Mouse (Mus musculus): ENCODE data around the gene Trim15.
"Not testable (repeated sequence)": the region's sequence is repeated elsewhere in the genome, so short reads cannot be mapped to it uniquely, and the experiment has no call there.

Trim15 gene

DNA sequence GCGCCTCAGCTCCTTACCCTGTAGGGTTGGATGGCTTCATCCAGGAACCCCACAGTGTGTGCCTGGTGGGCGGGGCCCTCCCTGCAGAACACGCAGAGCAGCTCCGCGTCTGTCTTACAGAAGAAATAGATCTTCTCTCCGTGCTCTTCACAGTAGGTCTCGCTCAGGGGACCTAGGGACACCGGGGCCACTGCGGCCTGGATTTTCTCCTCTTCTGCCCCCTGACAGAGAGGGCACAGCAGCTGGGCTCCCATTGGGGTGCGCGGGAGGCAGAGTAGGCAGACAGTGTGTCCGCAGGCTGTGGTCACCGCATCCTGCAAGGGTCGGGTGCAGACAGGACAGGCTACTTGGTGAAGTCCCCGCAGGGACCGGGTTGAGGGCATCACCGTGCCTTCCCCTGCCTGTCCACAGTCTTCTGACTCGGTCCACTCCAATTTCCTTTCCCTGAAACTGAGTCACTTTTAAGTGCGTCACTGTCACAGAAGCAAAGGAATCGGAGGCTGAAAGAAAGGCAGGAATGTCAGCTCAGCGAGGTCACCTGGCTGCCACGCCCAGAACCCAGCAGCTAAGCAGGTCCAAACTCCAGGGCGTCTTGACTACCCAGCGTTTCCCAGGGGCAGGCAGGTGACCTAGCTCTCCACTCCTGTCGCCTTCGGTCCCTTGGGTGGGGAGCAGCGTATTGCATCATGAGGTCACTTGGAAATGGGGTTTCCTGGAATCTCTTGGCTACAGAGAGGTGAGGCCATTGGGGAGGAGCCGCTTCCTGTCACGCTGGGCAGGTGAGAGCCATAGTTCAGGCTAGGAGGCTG, at the start of gene Trim15:
TSS of gene Trim15 (minus strand) at position 492 of the 809 bp plus-strand sequence.
- peak; percentile 7 for DNase-seq

DNA sequence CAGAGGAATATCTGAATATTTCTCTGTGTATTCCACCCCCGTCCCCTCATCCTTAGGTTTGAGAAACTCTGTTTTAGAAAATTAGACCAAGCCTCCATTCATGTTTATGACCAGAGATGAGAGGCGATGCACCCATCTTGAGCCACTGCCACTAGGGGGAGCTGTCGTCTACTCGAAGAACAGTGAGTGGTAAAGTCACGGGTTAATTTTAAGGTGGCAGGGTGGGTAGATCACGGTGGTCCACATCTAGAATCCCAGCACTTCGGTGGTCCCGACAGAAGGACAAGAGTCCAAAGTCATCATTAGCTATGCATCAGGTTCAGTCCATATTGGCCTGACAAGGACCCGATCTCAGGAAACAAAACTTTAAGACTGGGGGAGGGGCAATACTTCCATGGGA, 48.1 kb upstream of the Trim15 start:
- DNase-seq = peak; percentile 78

DNA sequence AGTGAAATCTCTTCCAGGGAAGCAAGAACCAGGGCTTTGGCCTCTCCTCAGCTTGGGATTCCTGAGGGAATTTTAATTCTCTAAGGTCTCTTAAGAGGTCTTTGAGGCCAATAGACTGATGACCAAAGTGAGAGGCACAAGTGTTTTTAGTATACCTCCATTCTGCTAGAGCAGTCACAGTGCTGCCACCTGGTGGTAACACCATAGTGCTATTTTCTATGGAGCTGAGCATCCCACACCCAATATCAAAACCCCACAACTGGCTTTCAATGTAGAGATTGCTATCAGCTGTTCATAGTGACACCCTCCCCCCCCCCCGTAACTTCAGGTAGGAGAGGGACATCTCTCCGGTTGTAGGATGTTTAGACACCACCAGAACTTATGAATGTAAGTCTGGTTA, 47.1 kb upstream of the Trim15 start:
- DNase-seq = peak; percentile 88

DNA sequence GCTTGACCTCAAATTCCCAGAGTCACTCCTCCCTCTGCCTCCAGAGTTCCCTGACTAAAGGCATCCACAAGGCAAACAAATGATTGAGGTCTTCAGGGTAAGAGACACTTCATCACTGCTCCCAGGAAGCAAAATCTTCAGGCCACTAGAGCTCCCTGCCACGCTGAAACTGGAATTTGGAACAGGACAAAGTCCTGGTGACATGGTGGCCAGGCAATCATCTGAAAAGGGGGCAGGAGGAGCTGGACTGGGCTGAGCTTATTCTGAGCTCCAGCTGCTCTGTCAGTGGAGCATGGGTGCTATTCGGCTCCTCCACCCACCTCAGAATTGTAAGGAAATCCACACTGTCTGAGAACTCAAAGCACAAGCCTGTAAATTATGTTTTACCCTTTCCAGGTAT, 45.0 kb upstream of the Trim15 start:
- no peak for DNase-seq

DNA sequence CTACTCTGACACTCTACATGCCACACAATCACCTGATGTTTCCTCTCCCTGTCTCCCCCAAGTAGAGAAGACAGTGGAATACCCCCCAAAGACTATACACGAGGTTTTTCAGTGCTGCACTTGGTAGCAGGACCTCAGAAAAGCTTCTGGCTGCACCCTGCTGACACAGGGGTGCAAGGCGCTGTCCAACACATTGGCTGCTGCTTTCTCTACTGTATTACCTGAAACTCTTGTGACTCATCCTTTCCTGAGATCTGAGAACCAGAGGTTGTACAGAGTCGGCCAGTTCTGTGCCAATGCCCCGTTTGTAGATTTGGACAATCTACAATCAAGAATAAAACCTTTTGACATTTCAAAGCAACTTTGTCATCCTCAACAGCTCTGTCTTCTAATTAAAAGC, 42.8 kb upstream of the Trim15 start:
- DNase-seq = no peak

DNA sequence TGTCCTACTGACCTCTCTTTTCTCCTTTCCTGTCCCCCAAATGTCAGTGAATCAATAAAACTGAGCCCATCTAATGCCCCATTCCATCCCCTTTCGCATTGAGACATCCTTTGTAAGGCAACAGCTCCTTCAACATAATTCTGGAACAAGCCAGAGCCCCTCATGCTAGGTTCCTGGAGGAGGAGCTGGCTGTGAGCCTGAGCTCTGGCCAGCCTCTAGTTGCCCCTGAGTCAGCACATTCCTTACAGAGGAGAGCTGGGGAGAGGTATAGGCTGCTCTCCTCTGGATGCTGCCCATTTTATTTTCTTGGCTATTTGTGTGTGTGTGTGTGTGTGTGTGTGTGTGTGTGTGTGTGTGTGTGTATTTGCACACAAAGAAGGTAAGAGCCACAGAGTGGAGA, 41.2 kb upstream of the Trim15 start:
- DNase-seq = peak; percentile 22

DNA sequence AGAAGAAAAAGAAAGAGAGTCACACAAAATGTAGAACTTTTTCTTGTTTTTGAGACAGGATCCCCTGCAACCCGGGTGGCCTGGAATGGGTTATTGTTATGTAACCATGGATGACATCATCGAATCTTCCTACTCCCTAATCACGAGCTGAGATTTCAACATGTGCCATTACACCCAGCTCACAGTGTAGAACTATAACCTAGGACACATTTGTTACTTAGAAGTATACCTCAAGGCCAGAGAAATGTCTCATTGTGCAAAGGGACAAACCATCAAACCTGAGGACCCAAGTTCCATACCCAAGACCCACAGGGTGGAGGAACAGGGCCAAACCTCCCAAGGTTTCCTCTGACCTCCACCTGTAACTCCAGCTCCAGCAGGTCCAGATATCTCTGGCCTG, 36.6 kb upstream of the Trim15 start:
- DNase-seq = no peak

DNA sequence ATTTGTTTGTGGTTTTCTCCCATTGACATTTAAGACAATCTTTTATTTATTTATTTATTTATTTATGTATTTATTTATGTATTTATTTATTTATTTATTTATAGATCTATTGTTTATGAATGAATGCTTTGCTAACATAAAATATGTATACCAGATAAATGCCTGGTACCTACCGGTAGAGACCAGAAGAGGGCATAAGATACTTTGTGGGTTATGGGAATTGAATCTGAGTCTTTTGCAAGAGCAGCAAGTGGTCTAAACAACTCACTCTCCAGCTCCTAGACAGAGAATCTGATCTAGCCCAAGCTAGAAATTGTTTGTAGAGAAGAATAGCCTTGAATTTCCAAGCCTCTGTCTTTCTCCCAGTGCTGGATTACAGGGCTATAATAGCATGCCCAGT, 33.7 kb upstream of the Trim15 start:
- DNase-seq = no peak

DNA sequence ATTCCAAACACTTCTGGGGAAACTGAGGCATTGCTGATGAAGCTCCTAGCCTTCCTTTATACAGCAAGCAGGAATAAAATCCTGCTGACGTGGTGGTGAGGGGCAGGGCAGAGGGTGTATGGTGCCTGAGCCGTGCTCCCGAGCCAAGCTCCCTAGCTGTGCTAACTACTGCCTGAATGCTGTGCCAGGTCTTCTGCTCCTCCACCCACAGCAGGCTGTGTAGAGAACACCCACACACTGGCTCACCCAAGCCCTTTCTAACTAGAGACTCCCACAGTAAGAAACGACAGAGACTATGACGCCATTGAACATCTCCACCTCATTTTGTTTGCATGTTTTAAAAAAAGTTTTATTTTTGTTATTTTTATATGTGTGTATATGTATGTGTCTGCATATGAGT, 33.0 kb upstream of the Trim15 start:
- no peak for DNase-seq

DNA sequence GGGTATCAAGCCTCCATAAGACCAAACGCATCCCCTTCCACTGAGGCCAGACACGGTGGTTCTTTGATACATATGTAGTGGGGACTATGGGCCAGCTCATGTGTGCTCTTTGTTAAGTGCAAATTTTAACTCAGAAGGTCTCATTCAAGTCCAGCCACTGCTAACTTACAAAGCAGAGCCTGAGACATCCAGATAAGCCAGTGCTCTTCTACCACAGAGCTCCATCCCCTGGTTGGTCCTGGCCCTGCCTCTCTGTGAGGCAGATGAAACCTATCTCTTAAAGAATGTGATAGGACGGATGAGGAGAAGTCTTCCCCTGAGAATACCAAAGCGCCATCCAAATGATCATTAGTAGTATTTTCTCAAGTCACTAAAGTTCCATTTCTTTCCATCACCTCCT, 32.4 kb upstream of the Trim15 start:
- DNase-seq = no peak

DNA sequence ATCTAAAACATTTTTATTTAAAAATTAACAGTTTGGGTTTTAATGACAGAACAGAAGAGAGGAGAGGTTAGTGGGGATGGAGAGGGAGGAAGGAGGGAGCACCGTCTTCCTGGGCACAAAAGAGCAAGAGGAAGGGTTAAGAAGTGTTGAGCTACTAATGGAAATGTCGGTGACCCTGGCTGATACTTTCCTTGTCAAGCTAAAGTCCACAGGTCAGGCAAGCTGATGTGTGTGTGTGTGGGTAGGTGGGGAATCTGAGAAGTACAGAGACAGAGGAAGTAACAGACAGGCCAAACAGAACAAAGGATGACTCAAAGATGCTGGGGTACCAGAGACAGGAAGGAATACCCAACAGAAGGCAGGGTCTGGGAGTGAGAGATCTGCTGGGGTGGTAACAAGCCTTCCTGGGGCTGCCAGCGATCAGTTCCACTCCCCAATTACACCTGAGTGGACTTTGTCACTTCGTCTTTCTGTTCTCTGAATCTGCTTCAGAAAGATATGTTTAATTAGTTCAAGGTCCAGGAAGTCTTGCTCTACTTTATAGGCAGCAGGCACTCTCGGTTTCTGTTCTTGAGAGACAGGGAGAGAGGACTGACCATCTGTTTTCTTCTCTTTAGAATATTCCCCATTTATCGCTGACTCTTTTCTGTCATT, 30.7 kb upstream of the Trim15 start, which contains the start of gene Trim31:
TSS of gene Trim31 (plus strand) at position 567 of the 654 bp plus-strand sequence.
- no peak for DNase-seq

DNA sequence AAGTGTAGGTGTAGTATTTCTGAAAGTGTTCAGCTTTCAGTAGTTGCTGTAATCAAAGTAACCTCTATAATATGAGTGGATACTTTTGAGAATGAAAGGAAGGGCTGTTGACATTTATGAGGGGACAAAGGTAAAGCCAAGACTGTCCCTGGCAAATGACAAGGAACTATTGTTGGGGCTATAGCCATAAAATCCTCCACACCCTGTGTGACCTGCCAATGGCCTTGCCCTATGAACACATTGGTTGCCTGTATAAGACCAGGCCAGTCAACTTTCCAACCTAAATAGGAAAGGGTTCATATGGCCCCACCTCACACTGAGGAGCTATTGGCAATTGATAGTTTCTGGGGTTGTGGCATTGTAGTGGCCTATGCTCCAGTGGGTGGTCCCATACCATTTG, 30.1 kb upstream of the Trim15 start:
- no peak for DNase-seq

DNA sequence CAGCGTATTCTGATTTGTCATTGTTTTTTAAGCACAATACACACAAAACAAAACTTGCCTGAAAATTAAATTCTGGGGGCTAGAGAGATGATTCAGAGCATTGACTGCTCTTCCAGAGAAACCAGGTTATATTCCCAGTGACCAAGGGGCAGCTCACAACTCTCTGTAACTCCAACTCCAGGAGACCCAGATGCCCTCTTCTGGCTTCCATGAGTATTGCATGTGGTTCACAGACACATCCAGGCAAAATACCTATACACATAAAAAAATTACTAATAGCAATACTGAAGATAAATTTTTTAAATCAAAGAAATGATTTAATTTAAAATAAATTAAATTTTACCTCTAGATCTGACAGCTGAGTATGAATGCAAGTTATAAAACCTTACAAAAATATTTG, 29.6 kb upstream of the Trim15 start:
- DNase-seq = peak; percentile 42

DNA sequence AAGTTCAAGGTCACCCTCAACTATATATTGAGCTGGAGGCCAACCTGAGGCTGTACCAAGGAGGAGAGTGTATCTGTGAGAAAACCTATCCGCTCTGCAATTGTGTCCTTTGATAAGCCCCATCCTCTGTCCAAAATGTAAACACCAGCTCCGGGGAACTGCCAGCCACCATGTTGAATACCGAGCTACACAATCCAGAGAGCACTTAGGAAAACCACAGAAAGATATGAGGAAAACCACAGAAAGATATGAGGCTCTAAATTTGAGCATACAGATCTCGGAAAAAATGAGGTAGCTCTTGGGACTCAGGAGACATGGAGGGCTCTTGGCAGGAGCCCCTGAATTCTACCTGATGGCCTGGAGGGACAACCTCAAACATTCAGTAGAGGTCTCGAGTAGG, 26.4 kb upstream of the Trim15 start:
- DNase-seq = no peak

DNA sequence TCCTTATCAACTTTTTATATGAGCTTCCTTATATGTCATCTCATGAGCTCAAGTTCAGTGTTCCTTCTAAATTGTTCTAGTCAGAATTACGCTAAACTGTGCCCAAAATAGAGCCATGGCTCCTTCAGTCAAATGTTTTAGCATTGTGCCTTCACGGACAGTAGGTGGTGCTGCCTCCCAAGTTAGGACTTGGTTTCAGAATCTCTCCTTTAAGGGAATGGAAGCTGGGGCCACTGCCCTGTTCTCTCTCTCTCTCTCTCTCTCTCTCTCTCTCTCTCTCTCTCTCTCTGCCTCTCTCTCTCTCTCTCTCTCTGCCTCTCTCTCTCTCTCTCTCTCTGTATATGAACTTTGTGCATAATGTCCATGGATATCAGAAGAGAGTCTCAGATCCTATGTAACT, 25.4 kb upstream of the Trim15 start:
- peak; percentile 74 for DNase-seq

DNA sequence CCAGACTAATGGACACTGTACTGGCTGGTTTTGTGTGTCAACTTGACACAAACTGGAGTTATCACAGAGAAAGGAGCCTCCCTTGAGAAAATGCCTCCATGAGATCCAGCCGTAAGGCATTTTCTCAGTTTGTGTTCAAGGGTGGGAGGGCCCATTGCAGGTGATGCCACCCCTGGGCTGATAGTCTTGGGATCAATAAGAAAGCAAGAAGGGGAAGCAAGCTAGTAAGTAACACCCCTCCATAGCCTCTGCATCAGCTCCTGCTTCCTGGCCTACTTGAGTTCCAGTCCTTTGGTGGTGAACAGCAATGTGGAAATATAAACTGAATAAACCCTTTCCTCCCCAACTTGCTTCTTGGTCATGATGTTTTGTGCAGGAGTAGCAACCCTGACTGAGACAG, 24.5 kb upstream of the Trim15 start:
- not testable (repeated sequence) for DNase-seq

DNA sequence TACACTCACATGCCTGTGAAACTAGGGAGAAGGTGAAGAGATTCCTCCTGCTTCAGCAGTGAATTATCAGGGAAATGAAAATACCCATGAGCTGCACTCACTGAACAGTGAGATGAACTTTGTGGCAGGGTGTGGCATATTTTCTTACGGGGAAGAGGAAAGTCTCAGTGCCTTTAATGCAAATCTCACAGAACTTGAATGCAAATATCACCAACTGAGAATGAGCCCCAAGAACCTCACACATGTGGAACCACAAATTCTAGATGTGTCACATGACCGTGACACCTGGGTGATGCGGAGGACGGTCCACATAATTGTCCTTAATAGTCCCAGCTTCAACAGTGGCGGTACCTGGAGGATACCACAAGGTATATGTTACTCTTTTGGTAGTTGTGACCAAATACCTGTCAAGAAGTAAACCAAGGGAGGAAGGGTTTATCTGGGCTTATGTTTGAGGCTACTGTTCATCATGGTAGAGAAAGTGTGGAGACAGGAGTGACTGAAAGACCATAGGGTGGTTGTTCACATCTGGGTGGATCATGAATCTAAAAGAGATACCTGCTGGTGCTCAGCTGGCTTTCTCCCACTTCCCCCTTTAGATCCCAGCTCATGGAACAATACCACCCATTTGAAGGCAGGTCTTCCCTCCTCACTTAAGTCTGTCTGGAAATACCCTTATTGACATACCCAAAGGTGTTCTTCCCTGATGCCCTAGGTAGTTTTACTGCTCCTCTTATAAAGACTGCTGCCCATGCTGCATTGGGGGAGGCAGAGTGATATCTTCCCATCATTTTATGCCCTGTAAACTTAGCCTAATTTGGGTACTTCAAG, 23.3 kb upstream of the Trim15 start, which contains the start of gene Trim40:
TSS of gene Trim40 (minus strand) at position 51 of the 831 bp plus-strand sequence.
- DNase-seq = no peak

DNA sequence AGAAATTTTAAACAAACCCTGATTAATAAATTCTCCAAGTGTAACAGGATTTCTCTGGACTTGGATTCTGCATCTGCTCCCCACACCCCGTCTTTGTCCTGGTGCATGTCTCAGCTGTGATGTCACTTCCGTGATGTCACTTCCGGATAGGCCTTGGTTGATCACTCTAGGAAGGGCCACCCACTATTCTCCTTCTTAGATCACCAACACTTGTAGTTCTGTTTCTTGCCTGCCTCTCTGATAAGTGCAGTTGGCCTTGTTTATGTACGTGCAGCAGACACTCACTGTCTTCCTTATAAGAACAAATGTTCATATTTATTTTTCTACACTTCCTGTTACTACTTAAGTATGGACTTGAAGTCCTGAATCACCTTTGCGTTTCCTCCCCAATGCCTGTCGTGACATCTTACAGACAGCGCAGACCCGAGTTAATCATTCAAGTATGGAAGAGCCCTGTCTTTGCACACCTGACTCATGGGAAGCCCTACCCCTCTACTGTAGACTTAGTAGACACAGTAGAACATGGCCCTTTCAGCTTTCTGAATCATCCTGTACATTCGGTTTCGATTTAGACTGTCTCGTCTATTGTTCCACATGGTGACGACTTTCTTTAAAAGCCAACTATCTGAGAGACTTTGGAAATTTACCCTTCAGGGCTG, 18.3 kb upstream of the Trim15 start:
- DNase-seq = no peak

DNA sequence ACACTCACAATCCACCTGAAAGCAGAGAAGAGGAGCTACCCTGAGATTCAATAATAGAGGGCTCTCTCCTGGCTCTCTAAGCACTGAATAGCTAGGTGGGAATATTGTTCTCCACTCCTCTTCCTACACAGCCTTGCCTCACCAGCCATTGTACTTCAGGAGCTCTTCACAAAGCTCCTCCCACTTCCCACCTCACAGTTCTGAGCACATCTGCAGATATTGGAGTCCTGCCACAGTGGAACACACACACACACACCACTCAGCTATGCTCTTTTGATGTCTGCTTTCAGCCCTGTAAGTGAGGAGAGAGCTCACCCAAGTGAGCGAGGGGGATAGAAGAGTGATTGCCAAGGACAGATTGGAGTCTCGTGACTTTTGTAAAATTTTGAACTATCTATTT, 16.3 kb upstream of the Trim15 start:
- no peak for DNase-seq

DNA sequence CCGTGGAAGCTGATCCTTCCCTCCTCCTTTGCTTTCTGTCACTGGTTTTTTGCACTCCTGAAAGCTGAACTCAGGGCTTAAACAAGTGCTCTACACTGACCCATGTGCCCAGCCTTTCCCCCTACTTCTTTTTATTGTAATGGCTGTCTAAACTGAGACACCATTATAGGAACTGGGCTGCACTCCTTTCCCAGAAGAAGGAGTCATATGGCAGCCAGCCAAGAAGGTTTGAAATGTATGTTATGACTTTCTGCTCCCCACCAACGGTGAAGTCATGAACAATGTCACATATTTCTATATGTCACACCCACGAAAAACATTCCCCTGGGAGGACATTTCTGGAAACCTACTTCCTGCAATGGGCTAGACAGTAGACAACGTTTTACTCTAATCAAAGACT, 7.6 kb upstream of the Trim15 start:
- DNase-seq = no peak

DNA sequence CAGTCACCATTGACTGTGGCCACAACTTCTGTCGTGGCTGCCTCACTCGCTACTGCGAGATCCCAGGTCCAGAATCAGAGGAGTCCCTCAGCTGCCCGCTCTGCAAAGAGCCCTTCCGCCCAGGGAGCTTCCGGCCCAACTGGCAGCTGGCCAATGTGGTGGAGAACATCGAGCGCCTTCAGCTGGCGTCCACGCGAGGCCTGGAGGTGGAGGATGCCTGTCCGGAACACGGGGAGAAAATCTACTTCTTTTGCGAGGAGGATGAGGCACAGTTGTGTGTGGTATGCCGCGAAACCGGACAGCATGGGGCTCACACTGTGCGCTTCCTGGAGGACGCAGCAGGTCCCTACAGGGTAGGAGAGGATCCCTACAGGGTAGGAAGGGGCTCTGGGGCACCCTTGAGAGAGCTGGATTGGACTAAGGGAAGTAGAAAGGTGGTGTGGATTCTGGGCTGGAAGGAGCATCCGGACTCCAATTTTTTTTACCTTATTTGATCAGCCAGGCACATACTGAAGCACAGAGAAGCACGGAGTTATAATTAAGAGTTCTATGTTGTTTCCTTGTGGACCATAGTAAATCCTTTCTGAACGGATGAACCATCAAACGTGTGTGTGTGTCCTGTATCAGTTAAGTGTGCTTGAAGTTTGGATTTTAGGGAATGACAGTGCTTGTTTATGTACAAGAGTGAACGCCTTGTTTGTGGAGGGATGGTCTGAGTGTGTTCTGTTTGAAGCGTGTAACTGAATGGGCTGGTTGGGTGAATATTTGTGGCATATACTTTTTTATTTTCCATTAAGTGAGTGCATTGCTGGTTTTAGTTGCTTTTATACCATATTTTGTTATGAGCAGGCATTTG, 3.2 kb upstream of the Trim15 start:
- no peak for DNase-seq

All from embryo, embryonic 11 days (tissue).